In the genomic region with DNA sequence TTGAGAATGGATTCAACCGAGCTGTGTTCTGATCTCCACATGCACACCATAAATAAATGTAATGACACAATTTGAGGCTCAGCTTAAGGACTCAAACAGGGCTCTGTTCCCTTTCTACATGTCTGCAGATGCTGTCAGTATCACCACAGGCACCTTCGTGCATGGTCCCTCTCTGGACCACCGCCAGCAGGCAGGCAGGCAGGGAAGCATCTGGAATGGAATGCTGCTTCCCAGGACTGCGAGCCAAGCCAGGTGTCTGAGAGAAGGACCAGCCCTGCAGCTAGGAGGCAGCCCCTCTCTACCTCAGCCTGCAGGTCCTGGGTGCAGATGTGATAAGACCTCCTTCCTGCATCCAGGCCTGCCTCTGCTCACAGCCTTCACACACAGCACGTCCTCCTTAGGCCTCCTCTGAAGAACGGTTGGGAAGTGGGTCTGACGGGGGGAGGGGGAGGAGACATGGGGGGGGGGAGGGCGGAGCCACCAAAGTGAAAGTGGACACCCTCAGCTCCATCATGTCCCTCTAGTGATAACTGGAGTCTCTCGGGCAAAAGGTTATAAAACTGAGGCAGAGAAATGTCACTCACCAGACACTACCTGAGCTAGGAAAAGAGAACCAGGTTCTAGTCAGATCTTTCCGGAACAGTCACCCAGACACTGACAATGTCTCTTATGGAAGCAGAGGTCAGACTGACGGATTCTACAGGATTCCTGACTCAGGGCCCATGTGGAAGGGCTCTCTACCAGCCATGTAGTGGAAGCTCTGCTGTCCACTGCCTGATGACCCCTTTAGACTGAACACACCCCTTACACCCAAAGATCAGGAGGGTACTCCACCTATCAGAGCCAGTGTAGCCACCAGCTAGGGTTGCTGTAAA, we compare ENCODE assay signal across 11 mouse cellular contexts. TPM values are rescaled to one million over a fixed set of nuclear protein-coding genes. Genes with fewer than 3 reads are reported as not detected.
DNase-seq lines count a peak whose midpoint lies in the region; ATAC-seq and TF ChIP-seq lines count a peak whose summit lies in the region.
"Had no signal": no experiment of that assay in that cellular context is flagged by ENCODE, and none has a peak within 500 bp of the region (broad histone marks: within the 10 kb centered on the region; RNA-seq: fewer than 3 reads in every experiment).

No protein-coding gene starts in this region.

- TF ChIP-seq CTCF in G1E (IDR thresholded peaks at IDR 0.05; ENCODE audit: low read depth, low read length), result no peak
- peak; percentile 24; the same call in 1 of the 2 replicates for TF ChIP-seq CTCF in liver, embryonic 14.5 days (IDR thresholded peaks at IDR 0.05; ENCODE audit: low read depth)

- H3K27ac ChIP-seq in heart, embryonic 13.5 days (replicated peaks), result peak overlapping the region; percentile 77
- H3K27ac ChIP-seq in liver, embryonic 14.5 days, result no peak overlapping the region
- H3K27ac ChIP-seq: hindbrain, embryonic 15.5 days had no signal

- no peaks in the 10 kb centered on the region for H3K9me3 ChIP-seq in heart, embryonic 13.5 days
- H3K9me3 ChIP-seq in G1E (replicated peaks), result peaks cover 3% of the 10 kb centered on the region
- H3K9me3 ChIP-seq in liver, embryonic 14.5 days (ENCODE audit: control insufficient read depth, low read length), result no peaks in the 10 kb centered on the region
- H3K9me3 ChIP-seq: hindbrain, embryonic 15.5 days had no signal

- no peaks in the 10 kb centered on the region for H3K27me3 ChIP-seq in heart, embryonic 13.5 days (replicated peaks)
- peaks cover 30% of the 10 kb centered on the region for H3K27me3 ChIP-seq in G1E (ENCODE audit: insufficient read depth, low read length)
- no peaks in the 10 kb centered on the region for H3K27me3 ChIP-seq in liver, embryonic 14.5 days (ENCODE audit: control insufficient read depth, insufficient read depth, low read length)
- H3K27me3 ChIP-seq: hindbrain, embryonic 15.5 days had no signal

- ATAC-seq in heart, embryonic 13.5 days (ENCODE audit: extremely low read depth, insufficient number of reproducible peaks, low FRiP score, low TSS enrichment), result no peak
- ATAC-seq in G1E (ENCODE audit: extremely low read depth, insufficient number of reproducible peaks, low FRiP score, poor library complexity, severe bottlenecking), result no peak; the same call in 1 of the 2 replicates
- ATAC-seq in granulocyte monocyte progenitor cell, adult 5-6 weeks (replicated peaks; ENCODE audit: poor library complexity, severe bottlenecking), result 0 out of 2 replicates have a peak, but pooled peaks have one; percentile 10
- no peak for ATAC-seq in liver, embryonic 14.5 days (ENCODE audit: insufficient read depth)
- no peak for ATAC-seq in activated CD4-positive, CD25-positive, alpha-beta regulatory T cell, adult 4 months

- peaks cover 74% of the 10 kb centered on the region for H3K4me1 ChIP-seq in heart, embryonic 13.5 days
- H3K4me1 ChIP-seq in G1E (ENCODE audit: insufficient read depth, low read depth, low read length), result peaks cover 34% of the 10 kb centered on the region
- H3K4me1 ChIP-seq in liver, embryonic 14.5 days (replicated peaks; ENCODE audit: control insufficient read depth in 2 of 2, insufficient read depth in 2 of 2, low read length in 1 of 2), result peaks cover 0 to 20% of the 10 kb centered on the region in 2 experiments; a peak in 2 of 4 replicates

- 0 out of 2 replicates have a peak, but pooled peaks cover 2% of the 10 kb centered on the region for H3K36me3 ChIP-seq in heart, embryonic 13.5 days
- no peaks in the 10 kb centered on the region for H3K36me3 ChIP-seq in G1E (replicated peaks)
- H3K36me3 ChIP-seq in liver, embryonic 14.5 days (replicated peaks; ENCODE audit: control insufficient read depth, insufficient read depth, low read depth), result no peaks in the 10 kb centered on the region
- H3K36me3 ChIP-seq: hindbrain, embryonic 15.5 days had no signal

- no peak for TF ChIP-seq EP300 in liver, embryonic 14.5 days (IDR thresholded peaks at IDR 0.05; ENCODE audit: low read depth)

- peak overlapping the region; percentile 42; the same call in 1 of the 2 replicates for H3K9ac ChIP-seq in heart, embryonic 13.5 days
- H3K9ac ChIP-seq in liver, embryonic 14.5 days (replicated peaks), result no peak overlapping the region
- H3K9ac ChIP-seq: hindbrain, embryonic 15.5 days had no signal

- intact Hi-C loops in heart, postnatal 10 days (cut with DNase I), result no loop called here

- peak overlapping the region; percentile 40 for H3K4me2 ChIP-seq in heart, embryonic 13.5 days
- H3K4me2 ChIP-seq in liver, embryonic 14.5 days (ENCODE audit: low read depth), result no peak overlapping the region
- H3K4me2 ChIP-seq: hindbrain, embryonic 15.5 days had no signal

- 0 out of 2 replicates have a peak overlapping the region, but pooled peaks have one; percentile 9 for H3K4me3 ChIP-seq in heart, embryonic 13.5 days
- peak overlapping the region; percentile 56 for H3K4me3 ChIP-seq in G1E (ENCODE audit: low read depth, low read length)
- H3K4me3 ChIP-seq in liver, embryonic 14.5 days (ENCODE audit: insufficient read depth in 1 of 2, low read depth in 2 of 2, low read length in 2 of 2), result no peak overlapping the region
- H3K4me3 ChIP-seq: hindbrain, embryonic 15.5 days had no signal

- WGBS in heart, embryonic 13.5 days, result 14% methylated on average over 11 of the region's 11 CpGs
- WGBS in liver, embryonic 14.5 days (ENCODE audit: insufficient replicate concordance), result 31% methylated on average over 11 of the region's 11 CpGs

- no peak for DNase-seq in heart, postnatal 10 days
- DNase-seq in G1E (ENCODE audit: low spot score), result peak; percentile 40
- DNase-seq in liver, embryonic 14.5 days (ENCODE audit: low read depth in 3 of 3, low spot score in 3 of 3), result no peak
- no peak for DNase-seq in testis, postnatal 10 days (ENCODE audit: low spot score)
- no peak for DNase-seq in adrenal gland, adult 8-10 months
- DNase-seq: cerebellum, adult 9-10 months; lung, postnatal 36 days had no signal

RNA-seq across cellular contexts. Expression of a gene that starts 4.7 kb away (rescaled TPM):
- polyA plus RNA-seq in heart, embryonic 13.5 days (2015; fragmentation: Nextera tagmentation; extraction: Ambion mirVana), result 2.2 and 2.4 TPM in 2 replicates
- total RNA-seq in heart, postnatal 10 days (2021), result 10 to 100 TPM; 10.4 to 11.9 TPM
- total RNA-seq in G1E (2014; fragmentation: Nextera tagmentation) (2.9 and 3.8 TPM in 2 replicates), G1E (2017) (3.0 and 3.3 TPM in 2 replicates)
- 9.0 and 11.8 TPM in 2 replicates for polyA plus RNA-seq in G1E (2012)
- total RNA-seq in granulocyte monocyte progenitor cell, adult 5-6 weeks (2014; fragmentation: Nextera tagmentation), result 8.1 and 19.2 TPM in 2 replicates
- total RNA-seq in granulocyte monocyte progenitor cell, adult 5-6 weeks (2017), result 5.4 and 8.2 TPM in 2 replicates
- polyA plus RNA-seq in liver, embryonic 14.5 days (2012; rRNA removed), result 3.2 and 4.0 TPM in 2 replicates
- 1.7 and 2.8 TPM in 2 replicates for polyA plus RNA-seq in liver, embryonic 14.5 days (2014; fragmentation: Nextera tagmentation; extraction: Ambion mirVana)
- 10 to 100 TPM; 10.2 to 19.2 (median 14.3) TPM for total RNA-seq in adrenal gland, adult 8-10 months (2022)
- 1 to 10 TPM; 2.9 to 3.8 TPM for polyA plus RNA-seq in activated CD4-positive, CD25-positive, alpha-beta regulatory T cell, adult 4 months (2017; shearing (Covaris generic))

Comparison
In these comparisons a context has a peak if more than half of its experiments do, and no peak if none do; other contexts are left out.
1. H3K4me3 ChIP-seq: peak in heart, embryonic 13.5 days (single experiment) and G1E (single experiment); none in liver, embryonic 14.5 days (0 of 2).